In the genomic region with DNA sequence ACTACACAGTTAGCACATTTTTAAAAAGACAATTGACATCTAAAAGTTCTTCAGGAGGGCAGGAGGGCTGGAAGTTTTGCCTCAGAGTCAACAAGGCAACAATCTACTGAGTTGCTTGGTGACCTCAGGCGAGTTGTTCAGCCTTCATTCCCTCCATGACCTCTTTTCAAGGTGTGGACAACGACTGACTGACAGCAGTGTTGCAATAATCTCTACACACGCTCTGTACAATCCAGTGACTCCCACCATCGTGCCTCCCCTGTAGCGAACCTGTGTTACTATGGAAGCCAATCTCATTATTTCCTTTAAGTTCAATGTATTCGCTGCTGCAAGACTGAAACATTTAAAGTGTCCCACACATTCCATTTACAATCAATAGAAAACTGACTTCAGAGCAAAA, we compare ENCODE assay signal across 25 mouse cellular contexts. TPM values are rescaled to one million over a fixed set of nuclear protein-coding genes. Genes with fewer than 3 reads are reported as not detected.
"Had no signal": no experiment of that assay in that cellular context is flagged by ENCODE, and none has a peak within 500 bp of the region (broad histone marks: within the 10 kb centered on the region; RNA-seq: fewer than 3 reads in every experiment).

No protein-coding gene starts in this region.

- H3K27me3 ChIP-seq: limb, embryonic 15.5 days; lung, embryonic 15.5 days; megakaryocyte, embryonic 14.5 days; midbrain, embryonic 13.5 days; neural tube, embryonic 13.5 days; stomach, embryonic 15.5 days had no signal

- H3K4me2 ChIP-seq: limb, embryonic 12.5 days; limb, embryonic 15.5 days; liver, embryonic 11.5 days; lung, embryonic 15.5 days; midbrain, embryonic 13.5 days; neural tube, embryonic 13.5 days; stomach, embryonic 15.5 days had no signal

- H3K27ac ChIP-seq: kidney, postnatal 0 days; left cerebral cortex, adult 2 months; limb, embryonic 12.5 days; limb, embryonic 15.5 days; liver, embryonic 14.5 days; lung, embryonic 15.5 days; midbrain, embryonic 10.5 days; midbrain, embryonic 13.5 days; neural tube, embryonic 13.5 days; stomach, embryonic 15.5 days had no signal

- DNase-seq: kidney, postnatal 25 days; layer of hippocampus, postnatal 36 days; lung, adult 18-20 months; lung, postnatal 10 days; lung, postnatal 36 days; retina, postnatal 1 day; right cerebral cortex, postnatal 25 days; spleen, adult 18-20 months; thymus, postnatal 25 days had no signal

- ATAC-seq: midbrain, embryonic 13.5 days; midbrain, embryonic 16.5 days had no signal

- H3K9me3 ChIP-seq: limb, embryonic 12.5 days; limb, embryonic 15.5 days; lung, embryonic 15.5 days; megakaryocyte, embryonic 14.5 days; midbrain, embryonic 10.5 days; midbrain, embryonic 13.5 days; neural tube, embryonic 13.5 days; stomach, embryonic 15.5 days had no signal

- H3K4me3 ChIP-seq: left cerebral cortex, adult 2 months; limb, embryonic 12.5 days; limb, embryonic 15.5 days; lung, embryonic 15.5 days; megakaryocyte, embryonic 14.5 days; midbrain, embryonic 10.5 days; midbrain, embryonic 13.5 days; myocyte; neural tube, embryonic 13.5 days; stomach, embryonic 15.5 days had no signal

- H3K9ac ChIP-seq: limb, embryonic 12.5 days; limb, embryonic 15.5 days; liver, embryonic 14.5 days; lung, embryonic 15.5 days; midbrain, embryonic 13.5 days; neural tube, embryonic 13.5 days; stomach, embryonic 15.5 days had no signal

- H3K4me1 ChIP-seq: megakaryocyte, embryonic 14.5 days had no signal

- H3K36me3 ChIP-seq: limb, embryonic 12.5 days; limb, embryonic 15.5 days; lung, embryonic 15.5 days; midbrain, embryonic 10.5 days; midbrain, embryonic 13.5 days; neural tube, embryonic 13.5 days; stomach, embryonic 15.5 days had no signal

RNA-seq across cellular contexts. Expression of a gene that starts 3.9 kb away (rescaled TPM):
- total RNA-seq: monocyte, adult 5-6 weeks had no signal
- polyA plus RNA-seq: kidney, postnatal 0 days; limb, embryonic 12.5 days; limb, embryonic 15.5 days; liver, embryonic 11.5 days; liver, embryonic 14.5 days; lung, embryonic 15.5 days; midbrain, embryonic 10.5 days; midbrain, embryonic 13.5 days; myocyte; neural tube, embryonic 13.5 days; stomach, embryonic 15.5 days; thymus, postnatal 0 days had no signal

RNA-seq across cellular contexts. Expression of a gene that starts 12.4 kb away (rescaled TPM):
- total RNA-seq: layer of hippocampus, postnatal 36 days; monocyte, adult 5-6 weeks had no signal
- polyA plus RNA-seq: myocyte had no signal
